Mouse (Mus musculus): ENCODE results near the gene Ddias.
"Not testable (repeated sequence)": the region's sequence is repeated elsewhere in the genome, so short reads cannot be mapped to it uniquely, and the experiment has no call there.

Ddias gene

DNA sequence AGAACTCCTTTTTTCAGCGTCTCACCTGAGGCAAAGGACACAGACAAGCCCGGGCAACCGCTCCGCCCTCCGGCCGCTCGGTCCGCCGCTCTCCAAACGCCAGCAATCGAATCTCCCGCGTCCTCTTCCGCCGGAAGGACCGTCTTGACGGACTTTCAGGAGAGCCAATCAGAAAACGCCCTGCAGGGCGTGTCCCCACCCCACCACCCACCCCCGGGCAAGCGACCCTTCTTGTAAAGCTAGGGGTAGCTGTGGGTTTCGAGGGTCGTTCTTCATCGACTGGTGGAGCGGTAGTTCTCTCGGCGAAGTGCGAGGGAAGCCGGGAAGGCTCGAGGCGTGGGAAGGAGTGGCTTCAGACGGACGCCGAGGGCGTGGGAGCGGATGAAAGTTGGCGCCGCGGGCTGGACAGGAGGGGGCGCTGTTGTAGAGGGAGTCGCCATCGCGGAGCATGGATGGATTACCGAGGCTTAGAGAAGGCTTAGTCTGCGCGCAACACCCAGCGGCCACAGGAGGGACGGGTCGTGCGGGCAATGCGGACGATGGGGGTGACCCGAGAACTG lies at the start of gene Ddias, which contains the start of gene Prcp:
Gene Ddias (minus strand): TSS at position 132 of the 560 bp plus-strand sequence.
Gene Prcp (plus strand): TSS at position 355 of the 560 bp plus-strand sequence.
- peak; percentile 80 to 84 for DNase-seq (ENCODE audit: low spot score in 2 of 2)

DNA sequence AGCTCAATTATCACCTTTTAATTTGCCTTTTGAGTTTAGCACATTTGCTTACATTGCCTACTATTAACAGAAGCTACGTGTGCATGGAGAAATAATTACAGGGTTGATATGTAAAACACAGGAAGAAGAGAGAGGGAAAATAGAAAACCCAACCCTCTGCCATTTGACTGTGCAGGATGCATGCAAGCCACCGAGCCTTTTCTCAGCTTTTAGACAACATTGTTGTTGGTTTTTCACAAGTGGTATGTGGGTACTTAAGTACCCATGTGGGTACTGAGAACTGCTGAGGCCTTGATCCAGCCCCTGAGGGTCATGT lies 46.8 kb upstream of the Ddias start:
- no peak for DNase-seq (ENCODE audit: low spot score in 2 of 2)

DNA sequence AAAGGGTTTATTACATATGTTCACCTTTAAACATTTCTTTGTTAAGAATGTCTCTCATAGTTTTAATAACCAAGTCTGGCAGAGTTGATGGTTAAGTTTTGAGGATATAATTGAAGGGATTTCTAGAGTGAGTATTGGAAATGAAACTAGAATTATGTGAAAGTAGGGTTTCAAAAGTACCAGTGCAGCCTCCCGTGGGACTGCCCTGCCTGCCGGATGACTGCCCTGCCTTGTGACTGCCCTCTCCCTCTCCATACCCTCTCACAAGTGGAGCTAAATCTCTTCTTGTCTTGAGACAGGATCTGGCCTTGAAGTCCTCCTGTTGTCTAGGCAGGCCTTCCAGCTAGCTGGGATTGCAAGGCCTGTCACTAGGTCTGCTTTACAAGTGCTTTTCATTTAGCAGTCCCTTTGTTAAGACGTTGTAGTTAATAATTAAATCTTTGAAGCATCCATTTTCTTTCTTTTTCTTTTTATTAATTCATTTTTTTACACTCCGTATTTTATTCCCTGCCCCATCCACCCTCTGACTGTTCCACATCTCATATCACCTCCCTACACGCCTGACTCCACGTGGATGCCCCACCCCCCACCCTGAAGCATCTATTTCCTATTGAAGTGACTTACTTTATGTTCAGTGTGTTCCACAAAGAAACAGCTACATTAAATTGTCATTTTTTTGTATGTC lies 46.3 kb upstream of the Ddias start:
- no peak for DNase-seq (ENCODE audit: low spot score in 2 of 2)

DNA sequence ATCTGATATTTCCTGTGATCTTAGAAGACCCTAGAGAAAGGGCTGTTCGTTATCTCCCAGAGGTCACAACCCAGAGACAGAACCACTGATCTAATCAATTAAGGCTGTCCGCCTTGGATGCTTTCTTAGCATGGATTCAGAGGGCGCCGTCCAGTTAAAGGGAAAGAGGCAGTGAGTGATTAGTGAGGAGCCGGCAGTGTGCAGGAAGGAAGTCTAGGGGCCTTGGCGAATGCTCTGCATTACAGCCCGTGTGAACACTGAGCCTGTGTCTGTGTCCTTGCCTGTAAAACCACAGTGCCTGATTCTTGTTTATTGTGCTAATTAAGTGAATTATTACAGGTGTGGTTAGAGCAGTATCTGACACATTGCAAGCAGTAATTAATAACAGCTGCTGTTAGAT lies 30.2 kb upstream of the Ddias start:
- DNase-seq (ENCODE audit: low spot score in 2 of 2) = not testable (repeated sequence)

DNA sequence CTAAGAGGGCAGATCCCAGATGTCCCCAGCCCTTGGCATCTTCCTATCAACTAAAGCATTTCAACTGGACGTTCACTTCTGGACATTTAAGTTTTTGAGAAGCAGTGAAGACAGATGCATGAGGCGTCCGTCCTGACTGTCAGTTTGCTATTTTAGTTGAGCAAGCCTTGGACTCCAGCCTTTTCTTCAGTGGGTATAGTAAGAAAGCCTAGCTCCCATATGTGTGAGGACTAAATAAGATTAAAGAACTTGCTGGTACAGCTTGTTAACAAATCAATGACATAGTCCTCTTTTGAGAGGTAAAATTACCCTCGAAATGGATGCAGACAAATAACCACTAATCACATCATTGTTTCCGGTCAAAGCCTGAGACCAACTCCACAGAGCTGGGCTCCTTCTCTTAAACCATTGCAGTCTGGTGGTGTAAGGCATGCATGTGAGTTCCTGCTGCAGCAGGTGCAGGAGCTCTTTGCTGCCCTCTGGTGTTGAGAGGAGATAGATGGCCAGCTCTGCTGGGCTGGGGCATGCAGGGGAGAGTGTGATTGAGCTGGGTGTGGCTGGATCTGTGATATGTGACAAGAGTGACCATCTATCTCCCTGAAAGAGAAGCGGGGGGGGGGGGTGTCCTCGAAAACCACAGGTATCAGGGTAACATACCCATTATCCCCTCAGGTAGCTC lies 29.5 kb upstream of the Ddias start:
- DNase-seq (ENCODE audit: low spot score in 2 of 2) = peak; percentile 28 to 31

DNA sequence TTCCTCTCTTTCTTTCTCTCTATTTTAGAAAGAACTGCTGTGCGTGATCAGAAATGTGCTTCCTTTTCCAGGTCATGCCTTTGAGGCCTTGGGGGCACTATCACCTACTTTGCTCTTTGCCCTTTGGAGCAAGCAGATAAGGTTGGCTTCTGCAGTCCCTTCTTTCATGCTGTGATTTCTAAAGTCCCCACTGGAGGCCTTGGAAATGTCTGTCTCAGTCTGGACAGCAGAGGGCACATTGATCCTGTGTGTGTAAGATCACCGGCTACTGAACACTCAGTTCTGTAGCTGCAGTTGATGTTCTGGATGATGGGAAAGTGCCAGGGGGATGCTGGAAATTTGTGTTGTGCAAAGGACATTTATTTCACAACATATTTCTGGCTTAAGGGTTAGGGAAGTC lies 23.0 kb upstream of the Ddias start:
- DNase-seq (ENCODE audit: low spot score in 2 of 2) = no peak

DNA sequence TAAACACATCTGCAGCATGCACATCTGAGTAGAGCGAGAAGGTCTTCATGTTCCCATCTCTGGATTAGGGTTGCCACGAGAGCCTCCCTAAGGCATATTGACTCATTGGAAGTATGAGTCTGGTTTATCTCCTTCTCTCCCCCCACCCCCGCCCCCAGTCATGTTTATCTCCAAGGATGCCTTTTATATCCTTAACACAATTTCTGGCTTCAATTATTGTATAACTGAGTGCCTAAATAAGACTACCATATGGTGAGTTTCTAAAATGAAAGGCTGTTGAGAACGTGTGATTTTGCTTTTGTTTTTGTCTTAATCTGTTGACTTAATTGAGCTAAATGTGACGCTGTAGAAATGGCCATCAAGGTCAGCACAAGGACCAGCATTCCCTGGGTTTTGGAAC lies 22.0 kb upstream of the Ddias start:
- no peak for DNase-seq (ENCODE audit: low spot score in 2 of 2)

DNA sequence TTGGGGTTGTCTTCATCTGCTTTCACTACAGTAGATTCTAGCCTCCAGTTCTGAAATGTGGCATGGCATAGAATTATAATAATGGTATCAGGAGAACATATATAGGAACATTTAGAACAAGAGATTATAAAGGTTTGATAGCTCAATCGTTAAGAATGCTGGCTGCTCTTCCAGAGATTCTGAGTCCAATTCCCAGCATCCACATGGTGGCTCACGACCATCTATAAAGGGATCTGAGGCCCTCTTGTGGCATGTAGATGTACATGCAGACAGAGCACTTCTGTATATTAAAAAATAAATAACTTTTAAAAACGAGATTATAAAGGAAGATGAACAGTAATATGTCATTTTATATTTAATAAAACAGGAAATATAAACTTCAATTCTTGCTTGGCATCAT lies 19.4 kb upstream of the Ddias start:
- DNase-seq (ENCODE audit: low spot score in 2 of 2) = no peak

DNA sequence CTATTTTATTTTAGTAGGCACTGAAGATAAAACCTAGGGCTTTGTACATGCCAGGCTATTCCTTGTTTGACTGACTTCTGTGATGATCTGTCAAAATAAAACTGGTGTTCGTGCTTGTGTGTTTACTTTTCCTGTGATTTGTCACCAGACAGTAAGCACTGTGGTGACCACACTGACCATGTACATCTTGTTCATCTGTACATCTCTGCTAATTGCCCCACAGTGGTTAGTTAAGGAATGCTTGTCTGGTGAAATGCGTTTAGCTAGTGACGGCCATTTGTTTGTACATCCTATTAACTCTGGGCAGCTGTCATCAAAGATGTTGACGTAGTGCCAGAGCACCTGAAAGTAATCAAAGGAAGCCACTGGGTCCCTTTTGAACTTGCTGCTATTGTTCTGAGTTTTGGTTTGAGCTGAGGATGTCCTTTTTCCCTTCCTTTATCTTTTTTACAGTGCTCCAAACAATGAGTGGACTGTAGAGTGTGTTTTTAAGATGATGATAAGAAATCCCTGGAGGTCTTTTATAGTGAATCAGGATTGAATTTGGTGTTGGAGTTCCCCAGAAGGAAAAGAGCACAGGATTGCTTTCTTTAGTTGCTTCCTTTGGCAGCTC lies 16.7 kb upstream of the Ddias start:
- DNase-seq (ENCODE audit: low spot score in 2 of 2) = no peak

DNA sequence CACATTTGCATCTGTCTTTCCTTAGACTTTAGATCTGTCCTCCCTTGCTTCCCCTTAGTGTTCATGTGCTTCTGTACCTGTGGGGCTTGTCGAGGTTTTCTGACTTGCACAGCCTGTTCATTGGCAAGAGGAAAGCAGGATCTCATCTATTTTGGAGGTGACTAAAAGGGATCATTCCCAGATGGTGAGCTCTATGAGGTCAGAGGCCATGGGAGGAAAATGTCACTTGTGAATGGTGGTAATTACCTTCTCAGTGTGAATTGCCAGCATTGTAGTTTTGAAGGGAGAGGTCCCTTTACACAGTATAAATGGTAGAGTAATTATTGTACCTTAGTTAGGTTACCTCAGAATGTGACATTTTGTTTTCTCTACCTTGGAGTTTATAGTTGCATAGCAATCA lies 16.2 kb upstream of the Ddias start:
- DNase-seq (ENCODE audit: low spot score in 2 of 2) = no peak

DNA sequence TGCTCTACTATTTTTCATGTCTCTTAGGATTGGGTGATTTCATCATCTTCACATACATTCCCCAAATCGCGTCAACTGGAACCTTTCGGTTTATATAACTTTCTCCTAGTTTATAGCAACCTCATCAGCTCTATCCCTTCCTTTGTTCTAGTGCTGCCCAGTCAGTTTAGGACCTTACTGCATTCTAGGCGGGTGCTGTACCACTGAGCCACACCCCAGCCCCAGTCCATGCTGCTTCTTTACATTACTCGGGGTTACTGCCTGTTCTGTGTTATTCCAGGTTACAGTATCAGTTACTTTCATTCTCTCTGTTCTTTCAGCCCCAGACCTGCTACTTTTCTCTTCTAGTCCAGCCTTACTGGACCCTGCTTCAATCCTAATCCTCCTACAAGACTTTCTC lies 13.2 kb upstream of the Ddias start:
- DNase-seq (ENCODE audit: low spot score in 2 of 2) = no peak

DNA sequence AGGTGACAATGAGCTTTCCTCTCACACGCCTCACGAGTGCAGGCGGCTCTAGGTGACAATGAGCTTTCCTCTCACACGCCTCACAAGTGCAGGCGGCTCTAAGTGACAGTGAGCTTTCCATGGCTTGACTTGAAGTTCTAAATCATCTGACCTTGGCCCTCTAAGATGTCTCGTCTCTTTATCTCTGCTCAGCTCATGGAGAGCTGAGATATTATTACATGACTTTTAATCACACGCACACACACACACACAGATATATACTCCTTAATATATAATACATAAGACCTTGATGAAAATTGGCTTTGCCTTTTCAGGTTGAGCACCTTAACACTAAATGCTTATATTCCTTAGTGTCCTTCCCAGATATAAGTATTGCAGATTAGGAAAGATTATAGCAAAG lies 12.8 kb upstream of the Ddias start:
- DNase-seq (ENCODE audit: low spot score in 2 of 2) = no peak

DNA sequence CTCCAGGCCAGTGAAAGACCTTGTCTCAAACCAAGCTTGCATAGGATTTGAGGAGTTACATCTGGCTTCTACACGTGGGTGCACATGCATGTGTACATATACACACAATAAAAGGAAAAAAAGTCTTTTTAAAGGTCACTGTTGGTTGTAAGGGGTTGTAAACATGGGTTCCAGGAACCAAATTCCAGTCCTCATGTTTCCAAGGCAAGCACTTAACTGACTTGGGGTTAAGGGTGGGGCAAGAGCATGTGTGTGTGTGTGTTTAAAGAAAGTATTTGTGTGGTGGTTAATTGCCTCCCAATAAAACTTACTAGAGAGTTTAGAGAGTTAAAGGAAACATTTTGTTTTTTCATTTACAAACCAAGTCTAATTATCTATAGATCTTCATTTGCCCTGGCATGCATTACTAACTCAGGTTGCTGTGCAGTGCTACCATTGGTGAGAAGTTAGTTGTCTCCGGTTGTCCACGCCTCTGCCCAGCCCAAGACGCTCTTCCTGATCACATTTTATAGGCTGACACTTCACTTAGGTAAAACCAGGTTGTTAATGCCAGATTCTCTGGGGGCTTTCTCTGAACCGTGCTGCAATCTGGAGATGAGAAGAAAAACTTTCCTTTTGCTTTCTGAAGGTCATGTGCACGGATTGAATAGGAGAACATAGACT lies 11.1 kb upstream of the Ddias start:
- no peak for DNase-seq (ENCODE audit: low spot score in 2 of 2)

DNA sequence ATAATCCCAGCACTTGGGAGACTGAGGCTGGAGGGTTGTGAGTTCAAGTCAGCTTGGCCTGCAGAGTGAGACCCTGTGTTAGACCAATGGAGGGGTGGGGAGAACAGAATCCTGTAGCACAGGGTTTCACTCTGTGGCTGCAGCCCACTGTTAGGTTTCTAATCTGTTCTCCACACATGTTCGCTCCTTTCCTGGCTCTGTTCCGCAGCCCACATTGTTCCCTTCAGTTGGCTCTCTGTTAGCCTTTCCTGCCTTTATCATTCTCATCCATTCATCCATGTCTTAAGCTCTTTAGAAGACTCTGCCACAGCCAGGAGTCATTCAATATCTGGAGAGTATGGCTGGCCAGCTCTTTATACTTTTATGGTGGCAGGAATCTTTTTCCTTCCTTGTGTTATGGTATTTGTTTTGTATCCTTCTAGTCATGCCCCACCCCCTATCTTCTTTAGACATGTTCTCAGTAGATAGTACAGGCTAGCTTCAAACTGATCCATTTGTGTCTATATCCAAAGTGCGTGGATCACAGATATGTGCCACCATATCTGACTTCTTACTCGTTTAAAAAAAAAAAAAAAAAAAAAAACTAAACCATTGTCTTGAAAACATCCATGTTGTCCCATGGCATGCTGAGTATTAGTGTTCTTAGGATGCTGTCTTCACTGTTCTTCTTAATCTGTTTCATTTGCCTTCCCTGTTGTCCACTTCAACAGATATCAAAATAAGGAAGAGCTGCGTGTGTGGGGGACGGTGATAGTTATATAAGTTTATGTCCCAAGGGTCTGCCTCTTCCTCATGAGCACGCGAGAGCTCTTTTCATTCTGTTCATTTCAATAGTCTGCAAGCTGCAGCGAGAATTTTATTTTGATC lies 10.0 kb upstream of the Ddias start:
- DNase-seq (ENCODE audit: low spot score in 2 of 2) = no peak

DNA sequence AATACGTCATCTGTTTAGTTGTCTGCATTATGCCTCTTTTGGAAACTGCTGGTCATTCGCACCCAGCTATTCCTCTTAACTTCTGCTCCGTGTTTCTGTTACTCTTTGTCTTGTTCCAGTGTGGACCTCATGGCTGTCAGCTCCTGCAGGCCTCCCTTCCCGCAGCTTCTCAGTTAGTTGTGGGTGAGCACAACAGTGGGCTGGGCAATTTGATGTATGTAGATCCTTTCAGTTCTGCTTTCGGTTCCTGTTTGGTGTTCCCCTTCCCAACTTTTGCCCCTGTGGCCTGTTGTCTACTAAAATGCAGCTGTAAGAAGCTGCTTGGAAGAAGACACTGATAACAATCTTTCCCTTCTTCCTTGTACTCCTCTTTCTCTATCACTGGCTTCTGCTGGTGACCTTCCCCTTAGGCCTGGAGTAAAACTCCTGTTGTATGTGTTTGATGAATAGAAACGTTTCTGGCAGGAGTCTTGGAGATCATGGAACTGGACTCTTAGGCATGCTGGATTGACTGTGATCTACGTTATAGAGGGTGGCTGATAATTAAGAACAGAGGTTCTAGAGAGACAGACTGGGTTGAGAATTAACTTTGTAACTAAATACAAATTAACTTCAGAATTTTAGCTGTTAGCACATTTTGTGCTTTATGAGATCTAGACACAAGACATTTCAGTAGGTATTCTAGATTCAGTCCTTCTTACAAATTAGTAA lies 4.7 kb upstream of the Ddias start:
- no peak for DNase-seq (ENCODE audit: low spot score in 2 of 2)

DNA sequence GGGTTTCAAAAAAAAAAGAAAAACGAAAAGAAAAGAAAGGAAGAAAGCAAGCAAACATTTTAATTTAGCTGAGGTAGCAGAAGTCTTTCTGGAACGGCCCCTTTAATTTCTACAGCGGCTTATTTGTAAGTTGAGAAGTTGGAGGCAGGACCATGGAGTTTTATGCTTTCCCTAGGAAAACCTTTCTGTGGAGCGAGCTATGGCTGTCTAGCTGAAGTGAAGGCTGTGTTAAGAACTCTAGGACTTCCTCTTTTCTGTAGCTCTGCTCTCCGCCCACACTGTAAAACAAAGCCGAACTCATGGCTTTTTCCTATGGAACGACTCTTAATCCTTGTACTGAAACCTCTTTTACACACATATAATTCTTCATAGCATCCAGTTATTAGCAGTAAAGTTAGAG lies 2.5 kb upstream of the Ddias start:
- DNase-seq (ENCODE audit: low spot score in 2 of 2) = no peak

DNA sequence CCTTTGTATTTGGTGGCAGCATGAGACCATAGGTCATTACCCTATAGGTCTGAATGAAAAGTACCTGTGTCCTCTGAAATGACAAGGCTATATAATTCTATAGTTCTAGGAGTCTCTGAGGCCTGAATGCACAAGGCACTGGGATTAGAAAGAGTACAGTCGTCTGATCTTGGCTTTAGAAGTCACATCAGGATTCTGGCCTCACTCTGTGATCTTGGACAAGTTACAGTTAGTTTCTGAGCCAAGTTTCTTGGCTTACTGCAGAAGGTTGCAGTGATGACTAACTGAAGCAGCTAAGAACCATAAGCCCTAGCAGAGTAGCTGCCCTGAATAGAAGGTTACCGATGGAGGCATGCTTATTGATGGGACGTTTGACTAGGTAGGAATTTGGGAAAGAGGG lies 2.0 kb upstream of the Ddias start:
- no peak for DNase-seq (ENCODE audit: low spot score in 2 of 2)

DNA sequence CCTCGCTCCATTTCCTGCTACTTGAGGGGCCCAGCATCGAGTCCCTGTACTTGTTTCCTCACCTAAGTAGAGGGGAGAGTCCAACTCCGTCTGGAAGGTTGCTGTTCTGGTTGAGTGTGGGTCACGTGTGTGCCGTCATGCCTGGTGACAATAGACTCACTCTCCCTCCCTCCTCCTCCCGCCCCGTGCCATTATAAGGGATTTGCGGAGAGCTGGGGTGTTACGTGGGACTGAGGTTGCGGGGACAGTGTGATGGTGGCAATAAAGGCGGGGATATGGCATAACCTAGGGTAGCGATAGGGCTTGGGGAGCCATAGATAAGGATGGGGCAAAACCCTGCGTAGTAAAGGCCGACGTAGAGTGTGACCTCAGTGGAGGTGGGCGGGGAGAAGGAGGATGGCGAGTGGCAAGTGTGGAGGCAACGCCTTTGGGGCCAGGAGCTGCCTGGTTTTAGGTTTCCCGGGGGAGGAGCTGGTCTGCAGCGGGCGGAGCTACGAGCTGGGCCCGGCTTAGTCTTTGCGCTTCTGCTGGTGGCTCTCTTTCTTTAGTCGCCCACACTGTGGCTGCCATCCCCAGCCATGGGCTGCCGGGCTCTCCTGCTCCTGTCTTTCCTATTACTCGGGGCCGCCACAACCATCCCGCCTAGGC lies 838 bp upstream of the Ddias start:
- peak; percentile 82 to 88 for DNase-seq (ENCODE audit: low spot score in 2 of 2)

DNA sequence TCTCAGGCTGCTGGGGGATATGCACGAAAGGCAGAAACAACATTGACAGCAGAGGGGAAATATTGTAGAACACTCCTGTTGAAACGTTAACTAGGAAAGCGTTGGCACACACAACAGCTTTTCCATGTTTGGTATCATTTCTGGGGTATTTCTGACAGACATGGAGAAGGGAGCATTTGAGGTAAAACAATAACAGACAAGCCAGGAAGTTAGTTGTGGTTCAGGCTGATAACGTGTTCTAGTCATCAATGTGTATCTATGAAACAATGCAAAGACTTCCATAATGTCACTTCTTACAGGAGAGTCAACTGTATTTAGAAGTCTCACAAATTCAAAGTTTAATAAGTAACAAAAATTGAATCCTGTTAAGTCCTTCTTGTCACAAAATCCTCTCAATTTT lies 2.5 kb downstream of the Ddias start:
- no peak for DNase-seq (ENCODE audit: low spot score in 2 of 2)

DNA sequence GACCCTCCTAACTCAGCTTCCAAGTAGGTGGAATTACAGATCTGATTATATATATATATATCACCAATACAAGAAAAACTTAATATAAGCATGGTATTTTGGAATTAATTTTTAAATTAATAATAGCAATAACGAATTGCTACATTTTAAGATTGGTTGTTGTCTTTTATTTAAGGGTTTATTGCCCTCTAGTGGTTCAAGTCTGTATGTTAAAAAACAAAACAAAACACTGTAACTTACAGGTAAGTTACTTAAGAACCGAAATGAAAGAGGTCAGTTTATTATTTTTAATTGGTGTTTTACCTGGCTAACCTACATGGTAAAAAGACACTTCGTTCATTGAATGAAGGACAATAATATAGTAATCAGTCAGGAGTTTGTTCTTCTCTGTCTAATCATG lies 3.9 kb downstream of the Ddias start:
- DNase-seq (ENCODE audit: low spot score in 2 of 2) = no peak
